Mouse (Mus musculus) CD8-positive naive resting alpha-beta T cell, adult 2 months (primary cell): Measurements from ENCODE around the gene Trp53bp1.

Source experiments
- DNase-seq, 2 experiments: peaks; one replicate each; pipeline ENCODE4 v3.0.0; 2022; ENCODE audit warnings: low read depth in 2 of 2, low spot score in 2 of 2

The Trp53bp1 gene

DNA sequence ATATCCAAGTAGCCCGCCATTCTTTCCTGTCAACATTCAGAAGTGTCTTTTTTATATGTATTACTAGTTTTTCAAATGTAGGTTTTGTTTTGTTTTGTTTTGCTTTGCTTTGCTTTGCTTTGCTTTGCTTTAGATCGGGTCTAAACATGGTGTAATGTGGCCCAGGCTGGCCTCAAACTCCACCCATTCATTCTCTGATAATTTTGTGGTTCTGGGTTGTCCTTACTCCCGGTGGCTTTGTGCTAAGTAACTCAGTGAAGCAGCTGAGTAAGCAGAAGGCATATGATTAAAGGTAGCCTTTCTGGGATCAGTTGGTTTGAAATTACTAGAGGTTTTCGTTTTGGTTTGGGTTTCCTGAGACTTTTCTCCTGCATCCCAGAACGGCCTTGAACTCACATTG lies 121.5 kb downstream of the Trp53bp1 start:
- no peak for DNase-seq
